ENCODE assay signal across 12 mouse cellular contexts in the genomic region with DNA sequence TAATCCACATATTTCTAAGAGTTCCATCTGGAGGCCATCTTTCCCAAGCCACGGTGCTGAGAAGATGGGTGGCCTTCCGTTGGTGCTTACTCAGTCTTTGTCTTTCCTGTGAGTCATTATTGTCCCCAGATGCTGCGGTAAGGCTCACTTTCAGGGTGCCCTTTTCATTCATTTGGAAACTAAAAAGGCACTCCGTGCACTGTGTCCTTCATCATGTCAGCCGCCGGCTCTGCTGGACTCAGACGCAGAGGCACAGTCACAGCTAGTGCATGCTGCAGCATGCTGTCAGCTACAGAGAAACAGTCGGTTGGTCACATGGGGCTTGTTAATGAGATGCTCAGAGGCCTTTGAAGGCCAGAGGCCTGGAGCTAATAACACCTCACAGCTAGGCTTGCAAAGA. TPM values are rescaled to one million over a fixed set of nuclear protein-coding genes. Genes with fewer than 3 reads are reported as not detected.
DNase-seq lines count a peak whose midpoint lies in the region; ATAC-seq and TF ChIP-seq lines count a peak whose summit lies in the region.
"Had no signal": no experiment of that assay in that cellular context is flagged by ENCODE, and none has a peak within 500 bp of the region (broad histone marks: within the 10 kb centered on the region; RNA-seq: fewer than 3 reads in every experiment).

No protein-coding gene starts in this region.

- H3K36me3 ChIP-seq in embryonic facial prominence, embryonic 12.5 days, result no peaks in the 10 kb centered on the region
- no peaks in the 10 kb centered on the region for H3K36me3 ChIP-seq in hindbrain, embryonic 15.5 days
- H3K36me3 ChIP-seq in midbrain, postnatal 0 days (ENCODE audit: insufficient read depth, low read length), result no peaks in the 10 kb centered on the region
- H3K36me3 ChIP-seq in liver, embryonic 12.5 days, result no peaks in the 10 kb centered on the region

- intact Hi-C loops in heart, postnatal 10 days (cut with DNase I), result no loop called here

- H3K4me1 ChIP-seq in embryonic facial prominence, embryonic 12.5 days, result 0 out of 2 replicates have a peak, but pooled peaks cover 5% of the 10 kb centered on the region
- peaks cover 7% of the 10 kb centered on the region for H3K4me1 ChIP-seq in hindbrain, embryonic 15.5 days (replicated peaks)
- H3K4me1 ChIP-seq in midbrain, postnatal 0 days (ENCODE audit: insufficient read depth, low read length), result peaks cover 5% of the 10 kb centered on the region; the same call in 1 of the 2 replicates
- H3K4me1 ChIP-seq in liver, embryonic 12.5 days, result no peaks in the 10 kb centered on the region

- no peak for ATAC-seq in embryonic facial prominence, embryonic 12.5 days (ENCODE audit: insufficient number of reproducible peaks, insufficient read depth, low FRiP score, low TSS enrichment)
- ATAC-seq in hindbrain, embryonic 15.5 days (ENCODE audit: low FRiP score, low read depth), result peak; percentile 76; the same call in 1 of the 2 replicates
- ATAC-seq in midbrain, postnatal 0 days (ENCODE audit: low FRiP score), result peak; percentile 60
- no peak for ATAC-seq in liver, embryonic 12.5 days
- ATAC-seq: intestine, embryonic 16.5 days had no signal

- 0 out of 2 replicates have a peak overlapping the region, but pooled peaks have one; percentile 6 for H3K4me2 ChIP-seq in embryonic facial prominence, embryonic 12.5 days (replicated peaks)
- H3K4me2 ChIP-seq in hindbrain, embryonic 15.5 days, result peak overlapping the region; percentile 37; the same call in 1 of the 2 replicates
- no peak overlapping the region for H3K4me2 ChIP-seq in midbrain, postnatal 0 days (ENCODE audit: low read depth, low read length, poor library complexity, severe bottlenecking)
- no peak overlapping the region for H3K4me2 ChIP-seq in liver, embryonic 12.5 days

- no peak overlapping the region for H3K9ac ChIP-seq in embryonic facial prominence, embryonic 12.5 days
- no peak overlapping the region for H3K9ac ChIP-seq in hindbrain, embryonic 15.5 days
- no peak overlapping the region for H3K9ac ChIP-seq in midbrain, postnatal 0 days (replicated peaks; ENCODE audit: low read length, poor library complexity, severe bottlenecking)
- no peak overlapping the region for H3K9ac ChIP-seq in liver, embryonic 12.5 days

- DNase-seq in adrenal gland, adult 8-10 months, result peak; percentile 59
- peak; percentile 59 for DNase-seq in midbrain, postnatal 0 days (ENCODE audit: low spot score)
- no peak for DNase-seq in heart, postnatal 10 days
- DNase-seq in kidney, postnatal 4 days, result no peak
- no peak for DNase-seq in right cerebral cortex, adult 2 months (ENCODE audit: low spot score in 2 of 2)
- DNase-seq: cerebellum, postnatal 25 days; gastrocnemius, postnatal 14 days; right cerebral cortex, postnatal 4 days had no signal

- no peaks in the 10 kb centered on the region for H3K27me3 ChIP-seq in embryonic facial prominence, embryonic 12.5 days
- H3K27me3 ChIP-seq in hindbrain, embryonic 15.5 days, result no peaks in the 10 kb centered on the region
- no peaks in the 10 kb centered on the region for H3K27me3 ChIP-seq in midbrain, postnatal 0 days (ENCODE audit: insufficient read depth, low read length)
- H3K27me3 ChIP-seq in liver, embryonic 12.5 days (replicated peaks), result 0 out of 2 replicates have a peak, but pooled peaks cover 4% of the 10 kb centered on the region

- no peak for TF ChIP-seq CTCF in midbrain, postnatal 0 days (IDR thresholded peaks at IDR 0.05)

- WGBS in embryonic facial prominence, embryonic 12.5 days, result 16% methylated on average over 8 of the region's 8 CpGs
- 10% methylated on average over 8 of the region's 8 CpGs for WGBS in hindbrain, embryonic 15.5 days
- 8% methylated on average over 8 of the region's 8 CpGs for WGBS in midbrain, postnatal 0 days
- WGBS in liver, embryonic 12.5 days (ENCODE audit: insufficient replicate concordance), result 65% methylated on average over 8 of the region's 8 CpGs

- H3K27ac ChIP-seq in embryonic facial prominence, embryonic 12.5 days, result no peak overlapping the region
- peak overlapping the region; percentile 26 for H3K27ac ChIP-seq in hindbrain, embryonic 15.5 days (replicated peaks)
- H3K27ac ChIP-seq in midbrain, postnatal 0 days (ENCODE audit: low read depth, low read length), result 0 out of 2 replicates have a peak overlapping the region, but pooled peaks have one; percentile 32
- H3K27ac ChIP-seq in liver, embryonic 12.5 days, result no peak overlapping the region

- no peaks in the 10 kb centered on the region for H3K9me3 ChIP-seq in embryonic facial prominence, embryonic 12.5 days
- no peaks in the 10 kb centered on the region for H3K9me3 ChIP-seq in hindbrain, embryonic 15.5 days
- H3K9me3 ChIP-seq in midbrain, postnatal 0 days (ENCODE audit: low read length), result no peaks in the 10 kb centered on the region
- H3K9me3 ChIP-seq in liver, embryonic 12.5 days (replicated peaks), result no peaks in the 10 kb centered on the region

- H3K4me3 ChIP-seq in embryonic facial prominence, embryonic 12.5 days, result no peak overlapping the region
- H3K4me3 ChIP-seq in hindbrain, embryonic 15.5 days, result no peak overlapping the region
- H3K4me3 ChIP-seq in midbrain, postnatal 0 days (ENCODE audit: low read depth, low read length), result no peak overlapping the region
- no peak overlapping the region for H3K4me3 ChIP-seq in liver, embryonic 12.5 days

RNA-seq across cellular contexts. Expression of a gene that starts 19.7 kb away (rescaled TPM):
- total RNA-seq in adrenal gland, adult 8-10 months (2022), result 10 to 100 TPM; 19.2 to 28.1 (median 22.9) TPM
- 3.8 and 3.9 TPM in 2 replicates for polyA plus RNA-seq in embryonic facial prominence, embryonic 12.5 days (2016; fragmentation: Nextera tagmentation; extraction: Ambion mirVana)
- 4.5 and 6.3 TPM in 2 replicates for polyA plus RNA-seq in hindbrain, embryonic 15.5 days (2015; fragmentation: Nextera tagmentation; extraction: Ambion mirVana)
- 13.4 and 15.1 TPM in 2 replicates for total RNA-seq in midbrain, postnatal 0 days (2014; rRNA removed)
- polyA plus RNA-seq in midbrain, postnatal 0 days (2015; fragmentation: Nextera tagmentation; extraction: Ambion mirVana), result 2.6 and 3.4 TPM in 2 replicates
- 0.73 and 0.74 TPM in 2 replicates for polyA plus RNA-seq in liver, embryonic 12.5 days (2016; fragmentation: Nextera tagmentation; extraction: Ambion mirVana)
- 10 to 100 TPM; 11.9 to 14.1 TPM for total RNA-seq in heart, postnatal 10 days (2021)

Comparison
In these comparisons a context has a peak if more than half of its experiments do, and no peak if none do; other contexts are left out.
1. DNase-seq: peak in adrenal gland, adult 8-10 months (single experiment) and midbrain, postnatal 0 days (single experiment); none in heart, postnatal 10 days (0 of 2), kidney, postnatal 4 days (0 of 2) and right cerebral cortex, adult 2 months (0 of 2).
2. ATAC-seq: peak in hindbrain, embryonic 15.5 days (single experiment) and midbrain, postnatal 0 days (single experiment); none in embryonic facial prominence, embryonic 12.5 days (single experiment) and liver, embryonic 12.5 days (single experiment).
3. H3K27ac ChIP-seq: peak in hindbrain, embryonic 15.5 days (single experiment) and midbrain, postnatal 0 days (single experiment); none in embryonic facial prominence, embryonic 12.5 days (single experiment) and liver, embryonic 12.5 days (single experiment).
4. H3K4me2 ChIP-seq: peak in embryonic facial prominence, embryonic 12.5 days (single experiment) and hindbrain, embryonic 15.5 days (single experiment); none in midbrain, postnatal 0 days (single experiment) and liver, embryonic 12.5 days (single experiment).